Mouse (Mus musculus) liver, embryonic 11.5 days (tissue): ENCODE results near the gene Fbxo46. TPM values are rescaled to one million over a fixed set of nuclear protein-coding genes. Genes with fewer than 3 reads are reported as not detected.

Source experiments
- ATAC-seq: fragments of 200-750 bp; cut with Nextera tagmentation; replicated peaks from 2 replicates; pipeline ENCODE4 v1.8.0; 2017; ENCODE audit warnings: moderate number of reproducible peaks, mild to moderate bottlenecking, moderate TSS enrichment, moderate library complexity; ENCODE audit not compliant: low FRiP score
- DNase-seq: peaks from one replicate; pipeline ENCODE4 v3.0.0-alpha.2; 2017; ENCODE audit warnings: low spot score
- H3K27ac ChIP-seq: fragments of 300-500 bp; sonication (generic); 2 replicates; pipeline ENCODE4 v1.5.1; 2014; ENCODE audit warnings: mild to moderate bottlenecking, low read depth, low read length, control low read depth
- H3K27me3 ChIP-seq: fragments of 300-500 bp; sonication (generic); replicated peaks from 2 replicates; pipeline ENCODE4 v1.6.1; 2014; ENCODE audit warnings: low read length, mixed read lengths; ENCODE audit not compliant: control insufficient read depth, insufficient read depth
- H3K36me3 ChIP-seq: fragments of 300-500 bp; sonication (generic); 2 replicates; pipeline ENCODE4 v1.6.1; 2014; ENCODE audit warnings: mild to moderate bottlenecking, low read length, moderate library complexity, mixed read lengths; ENCODE audit not compliant: control insufficient read depth, insufficient read depth
- H3K4me1 ChIP-seq: fragments of 300-500 bp; sonication (generic); replicated peaks from 2 replicates; pipeline ENCODE4 v1.6.1; 2014; ENCODE audit warnings: low read length, mixed read lengths; ENCODE audit not compliant: control insufficient read depth, insufficient read depth
- H3K4me2 ChIP-seq: fragments of 300-500 bp; sonication (generic); 2 replicates; pipeline ENCODE4 v1.6.1; 2014; ENCODE audit warnings: mild to moderate bottlenecking, control low read depth, moderate library complexity
- H3K4me3 ChIP-seq: fragments of 300-500 bp; sonication (generic); 2 replicates; pipeline ENCODE4 v1.5.1; 2014; ENCODE audit warnings: low read depth, low read length, control low read depth
- H3K9ac ChIP-seq: fragments of 300-500 bp; sonication (generic); 2 replicates; pipeline ENCODE4 v1.6.1; 2014; ENCODE audit warnings: low read depth, low read length, control low read depth
- H3K9me3 ChIP-seq: fragments of 300-500 bp; sonication (generic); 2 replicates; pipeline ENCODE4 v1.6.1; 2016; ENCODE audit warnings: low read length, inconsistent platforms, mixed read lengths; ENCODE audit not compliant: control insufficient read depth
- WGBS: fragments of 180-500 bp; shearing (Covaris S2); extraction: QIAGEN DNeasy Blood & Tissue Kit; methylation state at CpG from one replicate; pipeline ENCODE4 v1.1.7; 2014; 5-methylcytosine and 5-hydroxymethylcytosine counted together
- microRNA counts: library from miRNA; unstranded; fragments of <30 nt; microRNA quantifications from one replicate; lab custom pipeline; 2015
- microRNA-seq: library from miRNA; unstranded; fragments of <30 nt; microRNA quantifications from one replicate; pipeline ENCODE4, GENCODE M21; 2017; ENCODE audit warnings: borderline number of aligned reads
- polyA plus RNA-seq: library from polyadenylated mRNA; unstranded; fragments of >200 nt; fragmentation: Nextera tagmentation; extraction: Ambion mirVana; gene quantifications from 2 replicates; pipeline ENCODE4 v1.2.1, GENCODE M21; 2014

Fbxo46 gene
- polyA plus RNA-seq, 1 experiment from 2014 or later = 9.9 TPM

- H3K27me3 ChIP-seq = peaks cover 44% of the 10 kb centered on the region
- no peak overlapping the region for H3K27ac ChIP-seq
- WGBS = under 1% methylated on average over 31 of the region's 32 CpGs
- ATAC-seq (peak; percentile 34; the same call in 1 of the 2 replicates), DNase-seq (no peak)
- H3K36me3 ChIP-seq = no peaks in the 10 kb centered on the region
- H3K4me3 ChIP-seq = peak overlapping the region; percentile 30
- peak overlapping the region; percentile 56 for H3K4me2 ChIP-seq
- H3K9ac ChIP-seq = no peak overlapping the region
- peaks cover 30% of the 10 kb centered on the region for H3K4me1 ChIP-seq
- no peaks in the 10 kb centered on the region for H3K9me3 ChIP-seq
These were observed 59.5 kb downstream of the Fbxo46 start for GRCm38 (mm10) chr7:19179173-19179572.

GRCm38 (mm10) chr7:19179936-19180335 lies 60.3 kb downstream of the Fbxo46 start:
- Histone ChIP-seq H3K4me2 (peak overlapping the region; percentile 56), H3K27me3 (peaks cover 44% of the 10 kb centered on the region), H3K4me1 (peaks cover 30% of the 10 kb centered on the region), H3K27ac (no peak overlapping the region), H3K36me3 (0 out of 2 replicates have a peak, but pooled peaks cover 2% of the 10 kb centered on the region), H3K4me3 (peak overlapping the region; percentile 30; the same call in 1 of the 2 replicates), H3K9me3 (no peaks in the 10 kb centered on the region), H3K9ac (no peak overlapping the region)
- no peak for ATAC-seq
- DNase-seq = no peak
- 36% methylated on average over 6 of the region's 6 CpGs for WGBS

GRCm38 (mm10) chr7:19180862-19181429 lies 61.3 kb downstream of the Fbxo46 start:
- H3K4me3 ChIP-seq = peak overlapping the region; percentile 47
- H3K4me1 ChIP-seq = peaks cover 30% of the 10 kb centered on the region
- H3K9ac ChIP-seq = peak overlapping the region; percentile 36
- DNase-seq (peak; percentile 66), ATAC-seq (peak; percentile 48)
- H3K27me3 ChIP-seq = peaks cover 36% of the 10 kb centered on the region
- under 1% methylated on average over 25 of the region's 27 CpGs for WGBS
- peaks cover 2% of the 10 kb centered on the region; the same call in 1 of the 2 replicates for H3K36me3 ChIP-seq
- H3K9me3 ChIP-seq = no peaks in the 10 kb centered on the region
- H3K4me2 ChIP-seq = peak overlapping the region; percentile 71
- no peak overlapping the region for H3K27ac ChIP-seq

GRCm38 (mm10) chr7:19184250-19184649 lies 64.6 kb downstream of the Fbxo46 start:
- Histone ChIP-seq H3K27me3 (peaks cover 7% of the 10 kb centered on the region), H3K9me3 (no peaks in the 10 kb centered on the region), H3K4me2 (no peak overlapping the region), H3K9ac (no peak overlapping the region), H3K4me1 (peaks cover 15% of the 10 kb centered on the region), H3K27ac (no peak overlapping the region), H3K36me3 (peaks cover 2% of the 10 kb centered on the region; the same call in 1 of the 2 replicates), H3K4me3 (no peak overlapping the region)
- whole genome bisulfite sequencing = 83% methylated on average over 2 of the region's 2 CpGs
- DNase-seq = no peak
- ATAC-seq = no peak

GRCm38 (mm10) chr7:19184758-19185157 lies 65.1 kb downstream of the Fbxo46 start:
- H3K27ac ChIP-seq = no peak overlapping the region
- peaks cover 2% of the 10 kb centered on the region; the same call in 1 of the 2 replicates for H3K27me3 ChIP-seq
- H3K9me3 ChIP-seq = no peaks in the 10 kb centered on the region
- peaks cover 2% of the 10 kb centered on the region; the same call in 1 of the 2 replicates for H3K36me3 ChIP-seq
- no peak overlapping the region for H3K4me2 ChIP-seq
- WGBS = 81% methylated on average over 6 of the region's 6 CpGs
- DNase-seq (no peak), ATAC-seq (no peak)
- peaks cover 9% of the 10 kb centered on the region for H3K4me1 ChIP-seq
- no peak overlapping the region for H3K9ac ChIP-seq
- H3K4me3 ChIP-seq = no peak overlapping the region

MicroRNAs encoded within 50 kb of the gene (microRNA counts, 519-probe panel; counts per million panel counts)
- microRNA mmu-miR-330 (lab: Ali Mortazavi, UCI) = not detected

Small RNA genes within 50 kb of the gene (microRNA-seq; reads per million reads assigned to microRNA genes)
- gene Mir3100 (not detected), gene Mir330 (361 reads per million, percentile 62 among the genes with 10 or more reads in this experiment)

Other genes with a start within 250 kb of the Fbxo46 start
- 7.9 TPM in 2 replicates for gene Pglyrp1, start 248.5 kb upstream of the Fbxo46 start, polyA plus RNA-seq
- 20.8 and 21.1 TPM in 2 replicates for gene Ccdc61, start 209.4 kb upstream of the Fbxo46 start, polyA plus RNA-seq
- 0.22 and 0.41 TPM in 2 replicates for gene Nova2, start 194.0 kb upstream of the Fbxo46 start, polyA plus RNA-seq
- not detected in 2 replicates for gene Nanos2, start 132.5 kb upstream of the Fbxo46 start, polyA plus RNA-seq
- gene Mypop, start 128.6 kb upstream of the Fbxo46 start, polyA plus RNA-seq = 1.5 and 2.2 TPM in 2 replicates
- gene Irf2bp1, start 115.8 kb upstream of the Fbxo46 start, polyA plus RNA-seq = 23.3 and 24.9 TPM in 2 replicates
- gene Foxa3, start 96.3 kb upstream of the Fbxo46 start, polyA plus RNA-seq = 29.7 and 32.0 TPM in 2 replicates
- gene Sympk, start 95.5 kb upstream of the Fbxo46 start, polyA plus RNA-seq = 26.3 and 28.4 TPM in 2 replicates
- not detected in 2 replicates for gene Rsph6a, start 65.2 kb upstream of the Fbxo46 start, polyA plus RNA-seq
- 10.2 and 12.8 TPM in 2 replicates for gene Dmwd, start 43.6 kb upstream of the Fbxo46 start, polyA plus RNA-seq
- 12.4 and 13.9 TPM in 2 replicates for gene Dmpk, start 36.0 kb upstream of the Fbxo46 start, polyA plus RNA-seq
- gene Six5, start 25.3 kb upstream of the Fbxo46 start, polyA plus RNA-seq = 3.7 and 4.3 TPM in 2 replicates
- gene Gm4969, start 1.5 kb upstream of the Fbxo46 start, polyA plus RNA-seq = 1.2 and 1.9 TPM in 2 replicates
- gene Qpctl, start 29.4 kb downstream of the Fbxo46 start, polyA plus RNA-seq = 7.5 and 9.5 TPM in 2 replicates
- 140 and 158 TPM in 2 replicates for gene Snrpd2, start 29.9 kb downstream of the Fbxo46 start, polyA plus RNA-seq
- gene Gipr, start 46.3 kb downstream of the Fbxo46 start, polyA plus RNA-seq = 0.69 and 0.73 TPM in 2 replicates
- gene Eml2, start 56.6 kb downstream of the Fbxo46 start, polyA plus RNA-seq = 2.7 and 3.8 TPM in 2 replicates
- gene Gpr4, start 92.7 kb downstream of the Fbxo46 start, polyA plus RNA-seq = 1.4 and 1.9 TPM in 2 replicates
- 31.6 and 33.9 TPM in 2 replicates for gene Opa3, start 108.5 kb downstream of the Fbxo46 start, polyA plus RNA-seq
- 85.9 and 87.5 TPM in 2 replicates for gene Vasp, start 152.0 kb downstream of the Fbxo46 start, polyA plus RNA-seq
- not detected in 2 replicates for gene Ppm1n, start 160.2 kb downstream of the Fbxo46 start, polyA plus RNA-seq
- gene Rtn2, start 162.8 kb downstream of the Fbxo46 start, polyA plus RNA-seq = 8.2 and 11.1 TPM in 2 replicates
- gene Fosb, start 190.2 kb downstream of the Fbxo46 start, polyA plus RNA-seq = 0.07 TPM in 1 of 2 replicates, not detected in the other
- 46.4 and 46.8 TPM in 2 replicates for gene Ercc1, start 224.9 kb downstream of the Fbxo46 start, polyA plus RNA-seq
- 28.7 and 30.2 TPM in 2 replicates for gene Cd3eap, start 239.6 kb downstream of the Fbxo46 start, polyA plus RNA-seq
- 3.9 and 4.2 TPM in 2 replicates for gene Ppp1r13l, start 239.9 kb downstream of the Fbxo46 start, polyA plus RNA-seq